Mouse (Mus musculus) liver, adult 2 months (tissue): ENCODE results near the gene Elane. TPM values are rescaled to one million over a fixed set of nuclear protein-coding genes. Genes with fewer than 3 reads are reported as not detected.
A peak's percentile ranks its signal among the peaks of the same experiment; 100 is the strongest.

Experiments
- DNase-seq: peaks from one replicate; pipeline ENCODE4 v3.0.0-alpha.2; 2011; ENCODE audit warnings: low read depth, low spot score; ENCODE audit errors: extremely low read depth
- H3K27ac ChIP-seq: fragments of 200-500 bp; replicated peaks from 2 replicates; pipeline ENCODE4 v1.5.1; 2012; ENCODE audit warnings: low read depth, mild to moderate bottlenecking, control low read depth, inconsistent platforms, low read length; ENCODE audit not compliant: insufficient read depth
- H3K27me3 ChIP-seq: fragments of 200-500 bp; 2 replicates; pipeline ENCODE4 v1.6.1; 2012; ENCODE audit warnings: mild to moderate bottlenecking, moderate library complexity, low read length, inconsistent platforms; ENCODE audit not compliant: control insufficient read depth, insufficient read depth
- H3K36me3 ChIP-seq: fragments of 200-500 bp; 2 replicates; pipeline ENCODE4 v1.6.1; 2012; ENCODE audit warnings: low read length, inconsistent platforms; ENCODE audit not compliant: control insufficient read depth, insufficient read depth
- H3K4me1 ChIP-seq: fragments of 200-500 bp; 2 replicates; pipeline ENCODE4 v1.6.1; 2011; ENCODE audit warnings: low read length; ENCODE audit not compliant: control insufficient read depth, insufficient read depth
- H3K4me3 ChIP-seq: fragments of 200-500 bp; 2 replicates; pipeline ENCODE4 v1.5.1; 2011; ENCODE audit warnings: low read depth, mild to moderate bottlenecking, control low read depth, low read length, moderate library complexity; ENCODE audit not compliant: insufficient read depth
- H3K79me2 ChIP-seq: fragments of 200-500 bp; 2 replicates; pipeline ENCODE4 v1.6.1; 2012; ENCODE audit warnings: inconsistent platforms, mild to moderate bottlenecking, low read length, moderate library complexity; ENCODE audit not compliant: control insufficient read depth, insufficient read depth
- H3K9ac ChIP-seq: fragments of 200-500 bp; 2 replicates; pipeline ENCODE4 v1.6.1; 2012; ENCODE audit warnings: low read depth, mild to moderate bottlenecking, control low read depth, inconsistent platforms, low read length
- CTCF ChIP-seq: fragments of 200-500 bp; IDR thresholded peaks from 2 replicates; pipeline ENCODE4 v1.5.1; 2011; ENCODE audit warnings: low read depth, low read length, control low read depth
- POLR2A ChIP-seq: fragments of 200-500 bp; IDR thresholded peaks from 2 replicates; pipeline ENCODE4 v1.6.1; 2011; ENCODE audit warnings: low read length, control low read depth; ENCODE audit not compliant: insufficient read depth; ENCODE audit errors: extremely low read depth
- WGBS: fragments of 180-500 bp; shearing (Covaris S2); methylation state at CpG from one replicate; pipeline ENCODE4 v1.1.7; 2018; 5-methylcytosine and 5-hydroxymethylcytosine counted together
- polyA plus RNA-seq: library from polyadenylated mRNA; depleted of rRNA; stranded (reverse); fragments of >200 nt; gene quantifications from 2 replicates; pipeline ENCODE4 v1.2.3, GENCODE M21; 2012
- total RNA-seq: library from RNA; depleted of rRNA; stranded (reverse); fragments of >200 nt; gene quantifications from 2 replicates; pipeline ENCODE4 v1.2.3, GENCODE M21; 2014

The Elane gene
- total and polyA plus RNA-seq, 2 experiments: 0.12 TPM; not detected in 1

- peak; percentile 45 for TF ChIP-seq CTCF
- TF ChIP-seq POLR2A: no peak
- H3K27me3 ChIP-seq: no peaks in the 10 kb centered on the region
- H3K4me3 ChIP-seq: no peak overlapping the region
- no peak for DNase-seq
- peaks cover 13% of the 10 kb centered on the region for H3K4me1 ChIP-seq
- no peaks in the 10 kb centered on the region for H3K36me3 ChIP-seq
- H3K27ac ChIP-seq: no peak overlapping the region
- H3K79me2 ChIP-seq: peaks cover 3% of the 10 kb centered on the region; the same call in 1 of the 2 replicates
- H3K9ac ChIP-seq: no peak overlapping the region
- WGBS: 82% methylated on average over 2 of the region's 2 CpGs
Measured at GRCm38 (mm10) chr10:79900951-79901410, 14.9 kb downstream of the Elane start.

- Histone ChIP-seq H3K27me3 (no peaks in the 10 kb centered on the region), H3K36me3 (no peaks in the 10 kb centered on the region), H3K4me3 (no peak overlapping the region), H3K4me1 (no peaks in the 10 kb centered on the region), H3K27ac (no peak overlapping the region), H3K79me2 (no peaks in the 10 kb centered on the region), H3K9ac (no peak overlapping the region)
- DNase-seq: no peak
- no peak for TF ChIP-seq POLR2A
- TF ChIP-seq CTCF: no peak
- whole genome bisulfite sequencing: 98% methylated on average over 9 of the region's 9 CpGs
Measured at GRCm38 (mm10) chr10:79906712-79907111, 20.7 kb downstream of the Elane start.

- no peak for TF ChIP-seq POLR2A
- TF ChIP-seq CTCF: no peak
- no peaks in the 10 kb centered on the region for H3K79me2 ChIP-seq
- 95% methylated on average over 10 of the region's 10 CpGs for WGBS
- no peaks in the 10 kb centered on the region for H3K27me3 ChIP-seq
- no peak overlapping the region for H3K9ac ChIP-seq
- no peak overlapping the region for H3K27ac ChIP-seq
- no peak for DNase-seq
- no peaks in the 10 kb centered on the region for H3K36me3 ChIP-seq
- H3K4me1 ChIP-seq: no peaks in the 10 kb centered on the region
- no peak overlapping the region for H3K4me3 ChIP-seq
Measured at GRCm38 (mm10) chr10:79907415-79907814, 21.4 kb downstream of the Elane start.

GRCm38 (mm10) chr10:79908167-79909091 lies 22.4 kb downstream of the Elane start, which contains the start of gene Med16:
Gene Med16, minus strand, starts transcription at chr10:79908923.
- TF ChIP-seq POLR2A (0 out of 2 replicates have a peak, but pooled peaks have one; percentile 30), CTCF (no peak)
- Histone ChIP-seq H3K4me1 (no peaks in the 10 kb centered on the region), H3K27ac (peak within 1 kb of the TSS; percentile 98), H3K9ac (peak within 1 kb of the TSS; percentile 98), H3K4me3 (peak within 1 kb of the TSS; percentile 92), H3K79me2 (no peaks in the 10 kb centered on the region), H3K36me3 (no peaks in the 10 kb centered on the region), H3K27me3 (no peaks in the 10 kb centered on the region)
- 2% methylated on average over 51 of the region's 52 CpGs for WGBS
- DNase-seq: peak; percentile 89

GRCm38 (mm10) chr10:79909092-79909922 lies 23.3 kb downstream of the Elane start:
- DNase-seq: peak; percentile 77
- no peak for TF ChIP-seq POLR2A
- no peak for TF ChIP-seq CTCF
- H3K27me3 ChIP-seq: no peaks in the 10 kb centered on the region
- H3K36me3 ChIP-seq: no peaks in the 10 kb centered on the region
- no peaks in the 10 kb centered on the region for H3K4me1 ChIP-seq
- H3K9ac ChIP-seq: no peak overlapping the region
- 0 out of 2 replicates have a peak overlapping the region, but pooled peaks have one; percentile 3 for H3K27ac ChIP-seq
- no peaks in the 10 kb centered on the region for H3K79me2 ChIP-seq
- H3K4me3 ChIP-seq: no peak overlapping the region; the same call in 1 of the 2 replicates
- 27% methylated on average over 14 of the region's 14 CpGs for WGBS
